Mouse (Mus musculus): ENCODE results near the gene Mybphl. TPM values are rescaled to one million over a fixed set of nuclear protein-coding genes. Genes with fewer than 3 reads are reported as not detected.
A peak's percentile ranks its signal among the peaks of the same experiment; 100 is the strongest.

Mybphl gene
- polyA plus RNA-seq, 1 experiment from 2014 or later, result not detected

DNA sequence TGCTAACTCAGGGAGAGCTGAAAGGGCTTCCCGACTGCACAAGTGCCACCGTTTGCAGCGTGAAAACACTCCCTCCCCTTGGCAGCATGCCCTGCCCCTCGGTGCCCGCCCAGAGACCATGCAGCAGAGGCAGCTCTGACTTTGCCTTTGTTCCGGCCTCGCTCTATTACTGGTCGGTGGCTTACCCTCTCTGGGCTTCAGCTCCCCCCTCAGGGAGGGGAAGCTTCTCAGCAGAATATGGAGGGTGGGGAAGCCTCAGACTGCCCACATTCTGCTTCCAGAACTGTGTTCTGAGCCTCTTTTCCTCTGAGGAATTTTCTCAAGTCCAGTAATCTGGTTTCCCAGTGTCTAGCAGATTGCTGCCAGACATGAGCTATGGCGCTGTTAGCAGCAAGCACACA is 36.3 kb upstream of the Mybphl start:
- no peaks in the 10 kb centered on the region for H3K4me1 ChIP-seq (ENCODE audit: control insufficient read depth, insufficient read depth, low read length)
- DNase-seq (ENCODE audit: low spot score), result peak; percentile 67
- WGBS, result 39% methylated on average over 9 of the region's 9 CpGs
- H3K9me3 ChIP-seq (ENCODE audit: control insufficient read depth, low read length), result no peaks in the 10 kb centered on the region
- peak; percentile 65 for ATAC-seq (ENCODE audit: low read depth)
- peaks cover 26% of the 10 kb centered on the region; the same call in 1 of the 2 replicates for H3K36me3 ChIP-seq (ENCODE audit: control insufficient read depth, insufficient read depth, low read length)
- no peaks in the 10 kb centered on the region for H3K27me3 ChIP-seq (replicated peaks; ENCODE audit: control insufficient read depth, insufficient read depth, low read length)
- peak overlapping the region; percentile 56 for H3K27ac ChIP-seq (replicated peaks; ENCODE audit: low read depth, low read length)
- H3K9ac ChIP-seq (ENCODE audit: low read depth, low read length), result 0 out of 2 replicates have a peak overlapping the region, but pooled peaks have one; percentile 15
- H3K4me3 ChIP-seq (ENCODE audit: low read depth, low read length), result no peak overlapping the region
- H3K4me2 ChIP-seq (ENCODE audit: low read depth, low read length), result no peak overlapping the region

DNA sequence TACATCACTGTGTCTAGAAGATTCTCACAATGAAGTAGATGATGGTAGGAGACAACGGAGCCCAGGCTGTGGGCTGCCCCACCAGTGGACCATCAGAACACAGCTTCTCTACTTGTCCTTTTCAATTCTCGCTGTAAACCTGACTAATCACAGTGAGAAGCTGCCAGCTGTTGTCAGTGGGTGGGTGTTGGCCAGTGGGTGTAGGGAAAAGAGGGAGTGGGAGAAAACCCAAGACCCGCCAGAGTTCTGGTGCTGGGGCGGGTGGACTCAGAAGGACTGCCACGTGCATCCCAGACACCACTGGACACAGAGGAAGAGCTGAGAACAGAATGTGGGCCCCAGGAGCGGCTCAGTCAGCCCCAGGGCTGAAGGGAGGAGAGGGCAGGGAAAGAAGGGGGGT is 33.9 kb upstream of the Mybphl start:
- Histone ChIP-seq H3K27me3 (replicated peaks; ENCODE audit: control insufficient read depth, insufficient read depth, low read length) (no peaks in the 10 kb centered on the region), H3K4me1 (ENCODE audit: control insufficient read depth, insufficient read depth, low read length) (no peaks in the 10 kb centered on the region), H3K27ac (replicated peaks; ENCODE audit: low read depth, low read length) (no peak overlapping the region), H3K9me3 (ENCODE audit: control insufficient read depth, low read length) (no peaks in the 10 kb centered on the region), H3K4me2 (ENCODE audit: low read depth, low read length) (no peak overlapping the region), H3K9ac (ENCODE audit: low read depth, low read length) (no peak overlapping the region), H3K4me3 (ENCODE audit: low read depth, low read length) (no peak overlapping the region), H3K36me3 (ENCODE audit: control insufficient read depth, insufficient read depth, low read length) (peaks cover 33% of the 10 kb centered on the region)
- DNase-seq (ENCODE audit: low spot score) (no peak), ATAC-seq (ENCODE audit: low read depth) (no peak)
- WGBS, result 89% methylated on average over 6 of the region's 6 CpGs

DNA sequence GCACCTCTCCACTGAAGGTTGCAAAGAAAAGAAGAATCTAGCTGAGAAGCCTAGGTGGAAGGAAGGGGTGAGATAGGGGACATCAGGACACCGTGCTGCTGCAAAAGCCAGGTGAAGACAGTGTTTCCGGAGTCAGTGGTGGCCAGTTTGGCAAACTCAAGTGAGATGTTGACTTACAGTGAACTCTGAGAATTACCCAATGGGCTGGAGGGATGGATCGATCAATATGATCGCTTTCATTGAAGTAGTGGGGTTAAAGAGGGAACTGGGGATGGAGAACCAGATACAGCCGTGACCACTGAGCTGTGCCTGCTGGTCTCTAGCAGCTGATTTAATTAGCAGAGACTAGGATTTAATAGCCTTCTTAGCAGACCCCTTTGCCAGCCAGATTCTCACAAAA is 27.8 kb upstream of the Mybphl start:
- ATAC-seq (ENCODE audit: low read depth) (no peak), DNase-seq (ENCODE audit: low spot score) (no peak)
- Histone ChIP-seq H3K9ac (ENCODE audit: low read depth, low read length) (no peak overlapping the region), H3K36me3 (ENCODE audit: control insufficient read depth, insufficient read depth, low read length) (peaks cover 68% of the 10 kb centered on the region), H3K27me3 (replicated peaks; ENCODE audit: control insufficient read depth, insufficient read depth, low read length) (no peaks in the 10 kb centered on the region), H3K27ac (replicated peaks; ENCODE audit: low read depth, low read length) (no peak overlapping the region), H3K4me2 (ENCODE audit: low read depth, low read length) (no peak overlapping the region), H3K4me1 (ENCODE audit: control insufficient read depth, insufficient read depth, low read length) (no peaks in the 10 kb centered on the region), H3K9me3 (ENCODE audit: control insufficient read depth, low read length) (no peaks in the 10 kb centered on the region), H3K4me3 (ENCODE audit: low read depth, low read length) (no peak overlapping the region)
- 96% methylated on average over 5 of the region's 5 CpGs for WGBS

DNA sequence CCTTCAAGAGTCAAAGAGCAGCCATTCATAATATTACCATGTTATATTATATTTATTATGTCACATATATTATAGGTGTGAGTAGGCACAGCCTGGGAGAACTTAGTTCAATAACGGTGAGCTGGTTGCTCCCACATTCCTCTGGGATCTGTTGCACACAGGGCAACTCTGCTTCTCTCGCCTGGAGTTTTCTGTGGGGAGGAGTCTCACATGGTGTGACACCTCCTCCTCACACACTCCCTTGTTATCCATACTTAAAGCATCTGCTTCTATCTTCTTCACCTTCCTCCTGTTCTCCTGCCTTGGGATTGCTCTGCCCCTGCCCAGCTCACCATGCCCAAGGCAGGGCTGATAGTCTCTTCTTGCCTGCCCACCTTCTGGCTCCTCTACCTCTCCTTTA is 23.7 kb upstream of the Mybphl start:
- WGBS, result 70% methylated on average over 2 of the region's 2 CpGs
- Histone ChIP-seq H3K36me3 (ENCODE audit: control insufficient read depth, insufficient read depth, low read length) (peaks cover 67% of the 10 kb centered on the region), H3K27ac (replicated peaks; ENCODE audit: low read depth, low read length) (no peak overlapping the region), H3K4me2 (ENCODE audit: low read depth, low read length) (no peak overlapping the region), H3K9me3 (ENCODE audit: control insufficient read depth, low read length) (no peaks in the 10 kb centered on the region), H3K9ac (ENCODE audit: low read depth, low read length) (no peak overlapping the region), H3K4me1 (ENCODE audit: control insufficient read depth, insufficient read depth, low read length) (no peaks in the 10 kb centered on the region), H3K4me3 (ENCODE audit: low read depth, low read length) (no peak overlapping the region), H3K27me3 (replicated peaks; ENCODE audit: control insufficient read depth, insufficient read depth, low read length) (no peaks in the 10 kb centered on the region)
- no peak for ATAC-seq (ENCODE audit: low read depth)
- no peak for DNase-seq (ENCODE audit: low spot score)

DNA sequence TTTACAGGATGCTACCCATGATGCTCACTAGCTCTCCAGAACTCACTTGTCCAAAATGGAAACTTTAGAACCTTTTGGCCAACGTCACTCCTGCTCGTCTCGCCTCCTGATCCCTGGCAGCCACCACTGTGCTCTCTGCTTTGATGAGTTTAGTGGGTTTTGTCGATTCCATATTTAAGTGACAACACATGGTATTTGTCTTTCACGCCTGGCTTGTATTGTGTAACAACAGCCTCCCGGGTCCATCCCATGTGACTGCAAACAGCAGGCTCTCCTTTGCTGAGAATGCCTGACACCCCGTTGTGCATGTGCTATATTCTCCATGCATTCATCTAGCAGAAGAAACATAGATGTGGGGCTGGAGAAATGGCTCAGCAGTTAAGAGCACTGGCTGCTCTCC is 22.5 kb upstream of the Mybphl start:
- Histone ChIP-seq H3K4me1 (ENCODE audit: control insufficient read depth, insufficient read depth, low read length) (no peaks in the 10 kb centered on the region), H3K9ac (ENCODE audit: low read depth, low read length) (no peak overlapping the region), H3K36me3 (ENCODE audit: control insufficient read depth, insufficient read depth, low read length) (peaks cover 70% of the 10 kb centered on the region), H3K4me2 (ENCODE audit: low read depth, low read length) (no peak overlapping the region), H3K27me3 (replicated peaks; ENCODE audit: control insufficient read depth, insufficient read depth, low read length) (no peaks in the 10 kb centered on the region), H3K27ac (replicated peaks; ENCODE audit: low read depth, low read length) (no peak overlapping the region), H3K4me3 (ENCODE audit: low read depth, low read length) (no peak overlapping the region), H3K9me3 (ENCODE audit: control insufficient read depth, low read length) (no peaks in the 10 kb centered on the region)
- WGBS, result 56% methylated on average over 7 of the region's 7 CpGs
- ATAC-seq (ENCODE audit: low read depth) (no peak), DNase-seq (ENCODE audit: low spot score) (peak; percentile 39)

DNA sequence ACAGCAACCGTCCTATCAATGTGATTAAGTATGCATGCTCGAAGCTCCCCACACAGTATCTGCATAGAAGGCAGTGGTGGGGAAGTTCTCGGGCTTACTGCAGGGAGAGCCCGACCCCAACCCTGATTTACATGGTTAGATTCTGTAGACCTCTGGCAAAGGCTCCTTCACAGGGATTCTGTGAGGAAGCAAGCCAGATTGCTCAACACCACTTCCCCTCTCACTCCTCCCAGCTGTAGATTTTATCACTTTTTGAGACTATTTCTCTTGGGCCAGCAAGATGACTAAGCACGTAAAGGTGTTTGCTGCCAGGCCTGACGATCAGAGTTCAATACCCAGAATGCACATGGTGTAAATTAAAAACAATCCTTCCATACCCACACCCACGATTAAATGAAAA is 18.9 kb upstream of the Mybphl start:
- Histone ChIP-seq H3K9me3 (ENCODE audit: control insufficient read depth, low read length) (no peaks in the 10 kb centered on the region), H3K9ac (ENCODE audit: low read depth, low read length) (no peak overlapping the region), H3K27me3 (replicated peaks; ENCODE audit: control insufficient read depth, insufficient read depth, low read length) (no peaks in the 10 kb centered on the region), H3K4me2 (ENCODE audit: low read depth, low read length) (no peak overlapping the region), H3K27ac (replicated peaks; ENCODE audit: low read depth, low read length) (no peak overlapping the region), H3K4me1 (ENCODE audit: control insufficient read depth, insufficient read depth, low read length) (no peaks in the 10 kb centered on the region), H3K36me3 (ENCODE audit: control insufficient read depth, insufficient read depth, low read length) (peaks cover 70% of the 10 kb centered on the region), H3K4me3 (ENCODE audit: low read depth, low read length) (no peak overlapping the region)
- ATAC-seq (ENCODE audit: low read depth) (no peak), DNase-seq (ENCODE audit: low spot score) (no peak)
- 77% methylated on average over 7 of the region's 7 CpGs for WGBS

DNA sequence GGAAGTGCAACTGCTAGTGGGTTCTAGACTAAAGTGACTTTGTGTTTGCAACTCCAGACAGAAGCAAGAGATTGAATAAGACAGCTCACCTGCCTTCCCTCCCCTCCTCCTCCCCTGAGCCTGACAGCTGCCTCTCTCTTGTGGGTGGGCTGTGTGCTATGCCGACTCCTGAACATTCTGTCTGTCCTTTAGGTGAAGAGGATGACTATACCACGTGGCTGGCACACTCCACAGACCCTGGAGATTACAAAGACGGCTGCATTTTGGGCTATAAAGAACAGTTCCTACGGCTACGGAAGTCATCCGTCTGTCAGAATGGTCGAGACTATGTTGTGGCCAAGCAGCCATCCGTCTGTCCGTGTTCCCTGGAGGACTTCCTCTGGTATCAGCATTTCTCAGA is 16.3 kb upstream of the Mybphl start:
- H3K9ac ChIP-seq (ENCODE audit: low read depth, low read length), result no peak overlapping the region

DNA sequence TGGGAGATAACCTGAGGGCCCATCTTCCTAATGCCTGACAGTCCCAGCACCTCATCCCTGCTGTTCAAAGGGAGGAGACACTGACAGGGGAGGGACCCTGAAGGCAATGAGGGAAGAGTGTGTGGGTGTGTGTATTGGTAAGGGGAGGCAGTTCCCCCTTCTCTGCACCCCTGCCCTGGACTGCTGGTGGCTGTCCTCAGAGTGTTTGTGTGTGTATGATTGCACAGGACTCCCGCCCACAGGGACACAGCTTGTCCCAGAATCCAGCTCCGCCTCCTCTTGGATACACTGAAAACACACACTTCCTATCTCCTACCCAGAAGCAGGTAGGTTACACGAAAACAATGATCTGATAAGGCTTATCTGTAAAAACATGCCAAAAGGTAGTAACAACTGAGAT is 9.5 kb upstream of the Mybphl start:
- Histone ChIP-seq H3K27me3 (replicated peaks; ENCODE audit: control insufficient read depth, insufficient read depth, low read length) (no peaks in the 10 kb centered on the region), H3K9me3 (ENCODE audit: control insufficient read depth, low read length) (no peaks in the 10 kb centered on the region), H3K9ac (ENCODE audit: low read depth, low read length) (no peak overlapping the region), H3K27ac (replicated peaks; ENCODE audit: low read depth, low read length) (no peak overlapping the region), H3K4me2 (ENCODE audit: low read depth, low read length) (no peak overlapping the region), H3K4me1 (ENCODE audit: control insufficient read depth, insufficient read depth, low read length) (no peaks in the 10 kb centered on the region), H3K36me3 (ENCODE audit: control insufficient read depth, insufficient read depth, low read length) (peaks cover 70% of the 10 kb centered on the region), H3K4me3 (ENCODE audit: low read depth, low read length) (no peak overlapping the region)
- ATAC-seq (ENCODE audit: low read depth) (no peak), DNase-seq (ENCODE audit: low spot score) (no peak)
- WGBS, result 90% methylated on average over 3 of the region's 3 CpGs

More for the DNA sequence above, 16.3 kb upstream of the Mybphl start:
- Histone ChIP-seq H3K4me3 (ENCODE audit: low read depth, low read length) (no peak overlapping the region), H3K27me3 (replicated peaks; ENCODE audit: control insufficient read depth, insufficient read depth, low read length) (no peaks in the 10 kb centered on the region), H3K36me3 (ENCODE audit: control insufficient read depth, insufficient read depth, low read length) (peaks cover 77% of the 10 kb centered on the region), H3K27ac (replicated peaks; ENCODE audit: low read depth, low read length) (no peak overlapping the region), H3K4me1 (ENCODE audit: control insufficient read depth, insufficient read depth, low read length) (no peaks in the 10 kb centered on the region), H3K4me2 (ENCODE audit: low read depth, low read length) (no peak overlapping the region), H3K9me3 (ENCODE audit: control insufficient read depth, low read length) (no peaks in the 10 kb centered on the region)
- DNase-seq (ENCODE audit: low spot score), result no peak
- 82% methylated on average over 9 of the region's 9 CpGs for WGBS
- no peak for ATAC-seq (ENCODE audit: low read depth)

DNA sequence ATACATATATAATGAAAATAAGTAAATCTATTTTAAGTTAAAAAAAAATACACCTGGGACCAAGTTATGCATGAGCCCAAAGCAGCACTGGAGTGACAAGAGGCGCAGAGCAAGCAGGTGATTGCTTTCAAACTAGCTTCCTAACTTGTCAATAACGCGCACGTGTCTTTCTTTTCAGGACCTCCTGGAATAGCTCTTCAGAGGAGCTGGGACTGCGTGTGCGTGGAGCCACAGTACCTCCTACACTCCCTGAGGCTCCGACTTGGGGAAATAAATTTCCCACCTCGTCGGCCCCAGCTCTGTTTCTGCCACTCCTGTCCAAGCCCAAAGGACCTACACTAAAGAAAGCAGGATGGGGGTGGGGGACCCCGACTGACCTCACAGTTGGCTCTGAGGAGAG is 7.7 kb upstream of the Mybphl start:
- Histone ChIP-seq H3K27ac (replicated peaks; ENCODE audit: low read depth, low read length) (no peak overlapping the region), H3K9me3 (ENCODE audit: control insufficient read depth, low read length) (no peaks in the 10 kb centered on the region), H3K36me3 (ENCODE audit: control insufficient read depth, insufficient read depth, low read length) (peaks cover 52% of the 10 kb centered on the region), H3K9ac (ENCODE audit: low read depth, low read length) (no peak overlapping the region), H3K4me3 (ENCODE audit: low read depth, low read length) (no peak overlapping the region), H3K27me3 (replicated peaks; ENCODE audit: control insufficient read depth, insufficient read depth, low read length) (no peaks in the 10 kb centered on the region), H3K4me2 (ENCODE audit: low read depth, low read length) (no peak overlapping the region), H3K4me1 (ENCODE audit: control insufficient read depth, insufficient read depth, low read length) (peaks cover 6% of the 10 kb centered on the region; the same call in 1 of the 2 replicates)
- ATAC-seq (ENCODE audit: low read depth), result no peak
- WGBS, result 81% methylated on average over 10 of the region's 10 CpGs
- DNase-seq (ENCODE audit: low spot score), result no peak

Data from embryonic facial prominence, embryonic 14.5 days (tissue).